Mouse (Mus musculus) cortical plate, adult 2 months (tissue): ENCODE measurements around the gene Tmem184b.
A peak's percentile ranks its signal among the peaks of the same experiment; 100 is the strongest.

Experiments used
- CTCF ChIP-seq: fragments of 200-500 bp; IDR thresholded peaks from 2 replicates; pipeline ENCODE4 v1.5.1; 2011; ENCODE audit warnings: mild to moderate bottlenecking, control low read depth, low read length; ENCODE audit not compliant: insufficient read depth; ENCODE audit errors: extremely low read depth
- POLR2A ChIP-seq: fragments of 200-500 bp; IDR thresholded peaks from 2 replicates; pipeline ENCODE4 v1.6.1; 2011; ENCODE audit warnings: mild to moderate bottlenecking, low read length, control low read depth; ENCODE audit not compliant: insufficient read depth; ENCODE audit errors: extremely low read depth

DNA sequence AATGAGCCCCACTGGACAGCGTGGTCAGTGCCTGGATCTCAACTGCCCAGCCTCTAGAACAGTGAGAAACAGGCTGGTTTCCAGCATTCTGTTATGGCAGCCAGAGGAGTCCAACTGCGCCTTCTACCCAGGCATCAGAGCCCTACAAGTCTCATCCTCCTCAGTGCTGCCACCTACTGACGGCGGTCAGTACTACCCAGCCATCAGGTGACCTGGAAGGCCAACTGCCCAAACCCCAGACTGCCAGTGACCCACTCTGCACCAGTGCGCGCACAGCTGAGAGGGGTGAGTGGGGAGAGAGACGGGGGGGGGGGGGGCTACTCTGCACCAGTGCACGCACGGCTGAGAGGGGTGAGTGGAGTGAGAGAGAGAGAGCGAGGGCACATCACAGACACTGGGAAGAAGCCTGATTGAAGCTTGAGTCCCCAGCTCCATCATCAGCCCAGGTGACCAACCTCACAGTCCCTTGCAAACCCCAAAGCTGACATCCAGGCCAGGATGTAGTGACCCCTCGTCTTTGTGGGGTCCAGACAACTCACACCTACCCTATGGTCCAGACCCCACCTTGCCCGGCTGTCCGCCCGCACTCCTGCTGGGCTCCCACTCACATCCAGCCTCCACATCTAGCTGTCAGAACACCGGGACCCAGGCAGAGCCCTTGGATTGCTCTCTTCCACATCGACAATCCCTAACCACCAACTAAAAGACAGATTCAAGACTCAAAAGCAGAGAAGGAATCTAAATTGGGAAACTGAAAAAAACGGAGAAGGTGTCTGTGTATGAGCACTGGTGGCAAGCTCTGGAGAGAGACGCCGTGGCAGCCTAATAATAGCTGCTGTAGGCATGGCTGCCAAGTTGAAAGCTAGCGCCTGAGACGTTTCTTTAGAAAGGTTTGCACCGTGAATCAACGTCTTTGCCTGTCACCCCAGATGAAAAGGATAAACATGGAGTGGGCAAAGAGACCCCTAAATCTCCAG lies 22.6 kb downstream of the Tmem184b start:
- TF ChIP-seq CTCF (peak; percentile 70), POLR2A (no peak)
